Mouse (Mus musculus): ENCODE measurements around the gene Trim66.

- TF ChIP-seq POLR2A (IDR thresholded peaks at IDR 0.05; ENCODE audit: low read depth, low read length), result no peak
- TF ChIP-seq CTCF (IDR thresholded peaks at IDR 0.05; ENCODE audit: extremely low read depth, insufficient read depth, insufficient read length, insufficient replicate concordance), result no peak
Observed at GRCm38 (mm10) chr7:109422803-109423202, 85.1 kb downstream of the Trim66 start.
